Comparison of ENCODE assay signal across 26 mouse cellular contexts in genomic region chr12:9151426-9151825, GRCm38 (mm10).
"Had no signal": no experiment of that assay in that cellular context is flagged by ENCODE, and none has a peak within 500 bp of the region (broad histone marks: within the 10 kb centered on the region; RNA-seq: fewer than 3 reads in every experiment).

No protein-coding gene starts in this region.

- H3K4me2 ChIP-seq: embryonic facial prominence, embryonic 12.5 days; embryonic facial prominence, embryonic 13.5 days; embryonic facial prominence, embryonic 15.5 days; forebrain, embryonic 12.5 days; forebrain, embryonic 13.5 days; forebrain, embryonic 15.5 days; heart, embryonic 11.5 days had no signal

- H3K4me3 ChIP-seq: embryonic facial prominence, embryonic 10.5 days; embryonic facial prominence, embryonic 12.5 days; embryonic facial prominence, embryonic 13.5 days; embryonic facial prominence, embryonic 15.5 days; erythroblast, embryonic 14.5 days; forebrain, embryonic 10.5 days; forebrain, embryonic 12.5 days; forebrain, embryonic 13.5 days; forebrain, embryonic 15.5 days; gastrocnemius, adult 2 months; heart, adult 2 months; heart, embryonic 10.5 days had no signal

- H3K9me3 ChIP-seq: embryonic facial prominence, embryonic 10.5 days; embryonic facial prominence, embryonic 12.5 days; embryonic facial prominence, embryonic 13.5 days; embryonic facial prominence, embryonic 15.5 days; forebrain, embryonic 10.5 days; forebrain, embryonic 12.5 days; forebrain, embryonic 13.5 days; forebrain, embryonic 15.5 days; heart, embryonic 10.5 days had no signal

- H3K9ac ChIP-seq: embryonic facial prominence, embryonic 12.5 days; embryonic facial prominence, embryonic 13.5 days; embryonic facial prominence, embryonic 15.5 days; forebrain, embryonic 12.5 days; forebrain, embryonic 13.5 days; forebrain, embryonic 15.5 days; forebrain, postnatal 0 days had no signal

- H3K36me3 ChIP-seq: embryonic facial prominence, embryonic 10.5 days; embryonic facial prominence, embryonic 12.5 days; embryonic facial prominence, embryonic 13.5 days; embryonic facial prominence, embryonic 15.5 days; forebrain, embryonic 10.5 days; forebrain, embryonic 12.5 days; forebrain, embryonic 15.5 days; heart, embryonic 10.5 days had no signal

- H3K27ac ChIP-seq: embryonic facial prominence, embryonic 10.5 days; embryonic facial prominence, embryonic 12.5 days; embryonic facial prominence, embryonic 13.5 days; embryonic facial prominence, embryonic 15.5 days; forebrain, embryonic 10.5 days; forebrain, embryonic 12.5 days; forebrain, embryonic 13.5 days; forebrain, embryonic 15.5 days; gastrocnemius, adult 2 months; heart, adult 2 months; heart, embryonic 10.5 days had no signal

- DNase-seq: cerebellum, adult 9-11 months; cerebellum, postnatal 10 days; cerebellum, postnatal 14 days; cerebellum, postnatal 25 days; cerebellum, postnatal 36 days; embryo, embryonic 11 days; forebrain, postnatal 0 days; gastrocnemius, adult 2 months; gastrocnemius, postnatal 10 days; gastrocnemius, postnatal 14 days; gastrocnemius, postnatal 25 days; gastrocnemius, postnatal 36 days; heart, adult 18-20 months; heart, adult 2 months had no signal

- H3K27me3 ChIP-seq: embryonic facial prominence, embryonic 12.5 days; embryonic facial prominence, embryonic 13.5 days; embryonic facial prominence, embryonic 15.5 days; forebrain, embryonic 12.5 days; forebrain, embryonic 13.5 days; forebrain, embryonic 15.5 days had no signal

- H3K4me1 ChIP-seq: embryonic facial prominence, embryonic 10.5 days; embryonic facial prominence, embryonic 12.5 days; embryonic facial prominence, embryonic 13.5 days; embryonic facial prominence, embryonic 15.5 days; forebrain, embryonic 10.5 days; forebrain, embryonic 12.5 days; forebrain, embryonic 13.5 days; forebrain, embryonic 15.5 days; heart, embryonic 10.5 days had no signal

- ATAC-seq: forebrain, embryonic 13.5 days; forebrain, embryonic 15.5 days; forebrain, embryonic 16.5 days; forebrain, postnatal 0 days had no signal
